Mouse (Mus musculus) G1E (cell line): ENCODE measurements around the gene Rasl2-9.

Source experiments
- CTCF ChIP-seq: IDR thresholded peaks from 2 replicates; pipeline ENCODE4 v1.5.1; 2012; ENCODE audit warnings: low read depth, low read length, inconsistent platforms, mixed read lengths
- POLR2AphosphoS5 ChIP-seq: IDR thresholded peaks from 2 replicates; pipeline ENCODE4 v1.6.1; 2012; ENCODE audit warnings: low read depth, low read length, inconsistent platforms; ENCODE audit not compliant: insufficient replicate concordance
- TAL1 ChIP-seq: conservative IDR thresholded peaks from 2 replicates; pipeline ENCODE4 v1.6.1; 2012; ENCODE audit warnings: low read depth, low read length, inconsistent platforms, mixed read lengths

GRCm38 (mm10) chr7:5092381-5092780 lies 33.4 kb downstream of the Rasl2-9 start:
- TF ChIP-seq TAL1 (no peak), CTCF (no peak), POLR2AphosphoS5 (no peak)
